Mouse (Mus musculus): ENCODE measurements around the gene Zfp706. TPM values are rescaled to one million over a fixed set of nuclear protein-coding genes. Genes with fewer than 3 reads are reported as not detected.

Gene Zfp706
- polyA plus RNA-seq, 1 experiment from 2014 or later = 472 TPM

DNA sequence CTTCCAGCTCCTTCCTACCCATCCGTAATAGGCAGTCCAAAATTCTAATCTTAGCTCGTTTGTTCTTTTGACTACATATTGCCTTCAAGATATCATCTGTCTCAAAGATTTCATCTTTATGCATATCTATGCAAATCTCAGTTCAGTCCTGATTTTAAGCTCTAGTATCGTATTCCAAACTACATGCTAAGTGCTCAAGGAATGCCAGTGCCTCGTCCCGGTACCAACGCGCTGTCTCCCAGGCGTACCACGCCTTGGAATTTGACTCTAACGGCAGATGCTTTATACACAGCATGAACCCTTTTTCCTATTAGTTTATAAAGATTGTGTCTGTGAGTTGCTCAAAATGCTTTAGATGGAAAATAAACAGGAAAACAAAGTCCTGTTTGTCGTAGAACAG, 17.7 kb downstream of the Zfp706 start:
- WGBS = 88% methylated on average over 11 of the region's 11 CpGs
- no peaks in the 10 kb centered on the region for H3K9me3 ChIP-seq (ENCODE audit: control insufficient read depth, low read length)

DNA sequence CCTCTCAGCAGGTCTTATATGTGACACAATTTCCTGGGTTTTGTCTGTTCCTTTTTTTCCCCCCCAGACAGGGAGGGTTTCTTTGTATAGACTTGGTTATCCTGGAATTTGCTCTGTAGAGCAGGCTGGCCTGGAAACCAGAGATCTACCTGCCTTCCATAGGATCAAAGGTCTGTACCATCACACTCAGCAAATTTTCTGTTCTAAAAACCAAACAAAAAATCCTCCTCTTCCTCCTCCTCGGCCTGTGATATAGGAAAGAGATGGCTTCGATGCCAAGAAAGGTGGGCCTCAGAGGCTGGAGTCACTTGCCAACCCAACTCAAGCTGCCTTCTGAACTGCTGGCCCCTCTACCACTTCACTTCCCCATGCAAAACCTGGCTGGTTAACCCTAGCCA, 18.9 kb downstream of the Zfp706 start:
- Histone ChIP-seq H3K9ac (ENCODE audit: low read length) (no peak overlapping the region), H3K4me3 (ENCODE audit: low read depth, low read length) (no peak overlapping the region), H3K36me3 (ENCODE audit: control insufficient read depth, insufficient read depth, low read length) (no peaks in the 10 kb centered on the region), H3K4me2 (ENCODE audit: low read depth, low read length, severe bottlenecking) (no peak overlapping the region), H3K9me3 (ENCODE audit: control insufficient read depth, low read length) (no peaks in the 10 kb centered on the region), H3K27ac (ENCODE audit: low read depth, low read length) (no peak overlapping the region), H3K4me1 (replicated peaks; ENCODE audit: control insufficient read depth, insufficient read depth, low read length) (peaks cover 2% of the 10 kb centered on the region; the same call in 1 of the 2 replicates), H3K27me3 (ENCODE audit: control insufficient read depth, insufficient read depth, low read length) (no peaks in the 10 kb centered on the region)
- ATAC-seq (replicated peaks; ENCODE audit: low FRiP score) = no peak
- 89% methylated on average over 2 of the region's 2 CpGs for WGBS
- no peak for DNase-seq (ENCODE audit: low spot score)

More for the DNA sequence above, 17.7 kb downstream of the Zfp706 start:
- ATAC-seq (replicated peaks; ENCODE audit: low FRiP score) (no peak), DNase-seq (ENCODE audit: low spot score) (no peak)
- H3K4me1 ChIP-seq (replicated peaks; ENCODE audit: control insufficient read depth, insufficient read depth, low read length) = peaks cover 4% of the 10 kb centered on the region; the same call in 1 of the 2 replicates
- H3K27me3 ChIP-seq (ENCODE audit: control insufficient read depth, insufficient read depth, low read length) = no peaks in the 10 kb centered on the region
- no peak overlapping the region for H3K9ac ChIP-seq (ENCODE audit: low read length)
- H3K36me3 ChIP-seq (ENCODE audit: control insufficient read depth, insufficient read depth, low read length) = no peaks in the 10 kb centered on the region
- H3K4me3 ChIP-seq (ENCODE audit: low read depth, low read length) = no peak overlapping the region
- H3K27ac ChIP-seq (ENCODE audit: low read depth, low read length) = no peak overlapping the region
- H3K4me2 ChIP-seq (ENCODE audit: low read depth, low read length, severe bottlenecking) = no peak overlapping the region

DNA sequence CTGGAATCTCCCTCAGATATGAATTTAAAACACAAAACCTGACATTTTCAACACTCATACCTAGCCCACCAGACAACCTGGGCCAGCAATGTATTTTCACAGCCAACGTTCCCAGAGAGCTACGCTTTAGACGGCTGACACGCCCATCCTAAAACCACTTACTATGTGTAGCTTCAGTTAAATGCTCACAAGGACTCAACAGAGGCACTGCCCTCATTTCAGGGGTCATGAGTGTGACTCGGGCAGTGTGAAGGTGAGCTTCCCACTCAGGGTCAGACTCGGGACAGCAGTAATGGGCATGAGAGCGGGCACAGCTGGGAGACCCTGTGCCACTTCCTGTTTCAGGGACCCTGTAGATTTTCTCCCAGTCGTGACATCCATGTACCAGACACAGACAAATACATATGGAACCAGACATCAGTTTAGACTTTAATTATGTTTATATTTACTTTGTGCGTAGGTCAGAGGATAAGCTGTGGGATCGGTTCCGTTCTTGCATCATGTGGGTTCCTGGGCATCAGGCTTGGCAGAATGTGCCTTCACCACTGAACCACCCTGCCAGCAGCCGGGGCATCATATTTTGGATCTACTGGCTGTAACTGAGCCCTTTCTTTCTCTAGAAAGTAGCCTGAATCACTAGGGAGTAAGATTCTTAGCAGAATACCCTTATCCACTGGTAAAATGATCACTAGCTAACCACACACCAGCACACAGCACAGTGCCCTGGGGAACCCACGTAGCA, 19.4 kb downstream of the Zfp706 start:
- H3K9me3 ChIP-seq (ENCODE audit: control insufficient read depth, low read length) = no peaks in the 10 kb centered on the region
- WGBS = 90% methylated on average over 13 of the region's 13 CpGs
- ATAC-seq (replicated peaks; ENCODE audit: low FRiP score) (no peak), DNase-seq (ENCODE audit: low spot score) (no peak)
- no peak overlapping the region for H3K4me2 ChIP-seq (ENCODE audit: low read depth, low read length, severe bottlenecking)
- no peak overlapping the region for H3K9ac ChIP-seq (ENCODE audit: low read length)
- no peak overlapping the region for H3K4me3 ChIP-seq (ENCODE audit: low read depth, low read length)
- H3K27ac ChIP-seq (ENCODE audit: low read depth, low read length) = no peak overlapping the region
- no peaks in the 10 kb centered on the region for H3K27me3 ChIP-seq (ENCODE audit: control insufficient read depth, insufficient read depth, low read length)
- H3K4me1 ChIP-seq (replicated peaks; ENCODE audit: control insufficient read depth, insufficient read depth, low read length) = peaks cover 2% of the 10 kb centered on the region; the same call in 1 of the 2 replicates
- no peaks in the 10 kb centered on the region for H3K36me3 ChIP-seq (ENCODE audit: control insufficient read depth, insufficient read depth, low read length)

DNA sequence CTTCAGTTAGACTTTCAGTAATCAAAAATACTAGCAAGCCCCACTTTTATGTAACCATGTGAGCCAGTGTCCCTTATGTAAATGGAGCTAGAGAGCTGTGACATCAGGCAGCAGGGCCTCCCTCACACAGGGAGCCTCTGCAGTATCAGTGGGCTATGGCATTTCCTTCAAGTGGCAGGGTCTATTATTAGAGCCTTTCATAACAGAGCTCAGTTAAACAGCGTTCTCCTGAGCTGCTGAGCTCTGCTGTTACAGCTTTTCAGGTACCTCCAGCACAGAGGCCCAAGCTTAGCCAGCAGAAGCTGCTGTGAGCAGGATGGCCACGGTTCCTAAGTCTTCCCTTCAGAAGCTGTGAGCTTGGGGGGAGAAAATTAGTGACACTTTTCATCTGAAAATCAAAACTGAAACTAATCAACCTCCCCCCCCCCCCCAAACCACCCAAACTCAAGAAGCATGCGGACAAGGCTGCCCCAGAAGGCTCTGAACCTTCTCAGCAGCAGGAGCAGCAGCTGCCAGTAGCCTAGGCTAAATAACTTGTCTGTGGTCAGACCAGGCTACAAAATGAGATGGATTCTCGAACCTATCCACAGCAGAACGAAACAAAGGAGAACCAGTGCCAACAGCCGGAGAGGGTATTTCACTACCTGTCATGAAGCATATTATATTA, 20.2 kb downstream of the Zfp706 start:
- DNase-seq (ENCODE audit: low spot score) (no peak), ATAC-seq (replicated peaks; ENCODE audit: low FRiP score) (no peak)
- Histone ChIP-seq H3K9ac (ENCODE audit: low read length) (peak overlapping the region; percentile 16; the same call in 1 of the 2 replicates), H3K4me3 (ENCODE audit: low read depth, low read length) (no peak overlapping the region), H3K9me3 (ENCODE audit: control insufficient read depth, low read length) (no peaks in the 10 kb centered on the region), H3K27me3 (ENCODE audit: control insufficient read depth, insufficient read depth, low read length) (no peaks in the 10 kb centered on the region), H3K4me1 (replicated peaks; ENCODE audit: control insufficient read depth, insufficient read depth, low read length) (peaks cover 2% of the 10 kb centered on the region; the same call in 1 of the 2 replicates), H3K4me2 (ENCODE audit: low read depth, low read length, severe bottlenecking) (no peak overlapping the region), H3K36me3 (ENCODE audit: control insufficient read depth, insufficient read depth, low read length) (no peaks in the 10 kb centered on the region), H3K27ac (ENCODE audit: low read depth, low read length) (no peak overlapping the region)
- WGBS = 68% methylated on average over 6 of the region's 6 CpGs

DNA sequence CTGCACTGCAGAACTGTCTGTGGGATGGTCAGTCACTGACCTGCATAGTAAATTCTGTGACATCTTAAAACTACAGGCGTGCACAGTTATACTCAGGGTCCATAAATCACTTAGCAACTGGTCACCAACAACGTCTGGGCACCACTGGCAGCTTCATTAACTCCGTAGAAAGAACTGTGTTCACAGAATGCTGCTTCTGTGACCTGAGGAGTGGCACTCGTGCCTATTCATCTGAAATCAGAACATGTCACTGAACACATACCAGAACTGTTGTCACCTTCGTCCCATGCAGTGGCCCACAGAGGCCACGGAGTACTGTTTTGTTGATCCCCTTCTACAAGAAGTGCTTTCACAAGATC, 22.0 kb downstream of the Zfp706 start:
- H3K36me3 ChIP-seq (ENCODE audit: control insufficient read depth, insufficient read depth, low read length) = no peaks in the 10 kb centered on the region
- WGBS = 74% methylated on average over 6 of the region's 6 CpGs

DNA sequence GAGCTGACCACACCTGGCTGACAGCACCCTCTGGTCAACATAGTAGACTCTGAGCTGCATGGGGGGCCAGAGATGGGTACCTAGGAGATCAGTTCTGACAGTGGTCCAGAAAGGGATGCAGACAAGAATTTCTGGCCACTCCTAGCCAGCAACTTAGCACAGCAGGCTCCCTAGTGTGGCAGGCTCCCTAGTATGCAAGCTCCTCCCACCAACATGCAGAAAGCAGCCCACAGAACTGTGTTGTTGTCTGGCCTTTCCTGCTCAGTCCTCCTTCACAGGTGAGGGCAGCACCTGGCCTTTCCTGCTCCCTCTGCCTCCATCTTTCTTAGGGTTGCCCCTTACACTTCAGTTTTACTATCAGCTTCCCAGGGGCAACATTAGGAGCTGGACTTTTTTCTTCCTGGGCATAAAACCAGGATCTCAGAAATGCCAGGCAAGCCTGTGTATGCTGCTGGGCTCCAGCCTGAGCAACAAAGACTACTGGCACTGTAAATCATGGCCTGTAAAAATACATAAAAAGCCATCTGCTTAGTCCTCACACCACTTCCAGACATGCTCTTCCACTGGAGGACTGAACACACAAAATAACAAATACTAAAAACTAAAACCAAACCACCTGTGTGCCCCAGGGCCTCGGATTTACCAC, 22.5 kb downstream of the Zfp706 start:
- H3K4me2 ChIP-seq (ENCODE audit: low read depth, low read length, severe bottlenecking) = no peak overlapping the region
- H3K9me3 ChIP-seq (ENCODE audit: control insufficient read depth, low read length) = no peaks in the 10 kb centered on the region
- H3K4me1 ChIP-seq (replicated peaks; ENCODE audit: control insufficient read depth, insufficient read depth, low read length) = 0 out of 2 replicates have a peak, but pooled peaks cover 4% of the 10 kb centered on the region
- no peaks in the 10 kb centered on the region for H3K27me3 ChIP-seq (ENCODE audit: control insufficient read depth, insufficient read depth, low read length)
- no peak overlapping the region for H3K4me3 ChIP-seq (ENCODE audit: low read depth, low read length)
- H3K36me3 ChIP-seq (ENCODE audit: control insufficient read depth, insufficient read depth, low read length) = no peaks in the 10 kb centered on the region
- 72% methylated on average over 1 of the region's 1 CpGs for WGBS
- no peak overlapping the region for H3K9ac ChIP-seq (ENCODE audit: low read length)
- no peak for DNase-seq (ENCODE audit: low spot score)
- no peak overlapping the region for H3K27ac ChIP-seq (ENCODE audit: low read depth, low read length)
- ATAC-seq (replicated peaks; ENCODE audit: low FRiP score) = no peak

More for the DNA sequence above, 22.0 kb downstream of the Zfp706 start:
- no peak for ATAC-seq (replicated peaks; ENCODE audit: low FRiP score)
- Histone ChIP-seq H3K4me3 (ENCODE audit: low read depth, low read length) (no peak overlapping the region), H3K4me1 (replicated peaks; ENCODE audit: control insufficient read depth, insufficient read depth, low read length) (0 out of 2 replicates have a peak, but pooled peaks cover 2% of the 10 kb centered on the region), H3K27me3 (ENCODE audit: control insufficient read depth, insufficient read depth, low read length) (no peaks in the 10 kb centered on the region), H3K27ac (ENCODE audit: low read depth, low read length) (no peak overlapping the region), H3K4me2 (ENCODE audit: low read depth, low read length, severe bottlenecking) (no peak overlapping the region), H3K9me3 (ENCODE audit: control insufficient read depth, low read length) (no peaks in the 10 kb centered on the region), H3K9ac (ENCODE audit: low read length) (no peak overlapping the region)
- DNase-seq (ENCODE audit: low spot score) = no peak

DNA sequence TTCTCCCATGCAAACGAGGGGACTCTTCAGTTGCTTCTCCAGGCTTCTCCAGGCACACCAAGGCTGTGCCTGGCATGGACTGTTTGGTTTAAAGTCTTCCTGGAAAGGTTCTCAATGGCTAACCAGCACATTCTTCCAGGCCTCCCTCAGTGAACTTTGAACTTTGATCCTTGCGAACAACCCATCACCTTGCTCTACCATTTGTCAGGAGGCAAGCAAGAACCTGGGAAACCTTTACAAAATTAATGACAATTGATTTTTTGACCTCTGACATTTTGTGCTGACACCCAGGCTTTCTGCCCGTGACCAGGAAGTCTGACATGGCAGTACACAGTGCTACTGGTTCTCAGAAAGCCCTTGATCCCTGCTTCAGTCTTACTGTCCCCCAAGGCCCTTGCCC, 24.1 kb downstream of the Zfp706 start:
- H3K27ac ChIP-seq (ENCODE audit: low read depth, low read length) = no peak overlapping the region
- 0 out of 2 replicates have a peak, but pooled peaks cover 6% of the 10 kb centered on the region for H3K4me1 ChIP-seq (replicated peaks; ENCODE audit: control insufficient read depth, insufficient read depth, low read length)
- no peak overlapping the region for H3K4me2 ChIP-seq (ENCODE audit: low read depth, low read length, severe bottlenecking)
- no peak overlapping the region for H3K9ac ChIP-seq (ENCODE audit: low read length)
- ATAC-seq (replicated peaks; ENCODE audit: low FRiP score) (no peak), DNase-seq (ENCODE audit: low spot score) (no peak)
- no peaks in the 10 kb centered on the region for H3K27me3 ChIP-seq (ENCODE audit: control insufficient read depth, insufficient read depth, low read length)
- no peaks in the 10 kb centered on the region for H3K36me3 ChIP-seq (ENCODE audit: control insufficient read depth, insufficient read depth, low read length)
- H3K4me3 ChIP-seq (ENCODE audit: low read depth, low read length) = no peak overlapping the region
- 78% methylated on average over 3 of the region's 3 CpGs for WGBS
- H3K9me3 ChIP-seq (ENCODE audit: control insufficient read depth, low read length) = no peaks in the 10 kb centered on the region

DNA sequence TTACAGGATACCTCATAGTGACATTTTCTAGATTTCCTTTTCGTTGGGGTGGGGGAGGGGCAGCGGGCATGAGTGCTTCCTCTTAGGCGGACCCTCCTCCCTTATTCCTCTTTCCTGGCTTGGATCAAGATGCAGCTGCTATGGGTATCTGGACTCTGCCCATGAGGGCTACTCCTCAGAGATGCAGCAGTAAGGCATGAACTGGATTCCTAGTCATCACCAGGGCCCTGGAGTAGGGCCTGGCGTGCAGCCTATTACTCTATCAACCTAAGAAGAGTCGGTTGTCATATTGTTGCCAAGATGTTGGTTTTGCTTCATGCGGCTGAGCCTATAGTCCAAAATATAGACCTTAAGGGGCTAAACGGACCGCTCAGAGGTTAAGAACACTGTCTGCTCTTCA, 27.3 kb downstream of the Zfp706 start:
- Histone ChIP-seq H3K9me3 (ENCODE audit: control insufficient read depth, low read length) (no peaks in the 10 kb centered on the region), H3K27me3 (ENCODE audit: control insufficient read depth, insufficient read depth, low read length) (no peaks in the 10 kb centered on the region), H3K4me2 (ENCODE audit: low read depth, low read length, severe bottlenecking) (peak overlapping the region; percentile 61), H3K36me3 (ENCODE audit: control insufficient read depth, insufficient read depth, low read length) (no peaks in the 10 kb centered on the region), H3K4me1 (replicated peaks; ENCODE audit: control insufficient read depth, insufficient read depth, low read length) (0 out of 2 replicates have a peak, but pooled peaks cover 4% of the 10 kb centered on the region), H3K4me3 (ENCODE audit: low read depth, low read length) (peak overlapping the region; percentile 34; the same call in 1 of the 2 replicates), H3K27ac (ENCODE audit: low read depth, low read length) (no peak overlapping the region), H3K9ac (ENCODE audit: low read length) (peak overlapping the region; percentile 49; the same call in 1 of the 2 replicates)
- 45% methylated on average over 8 of the region's 8 CpGs for WGBS
- ATAC-seq (replicated peaks; ENCODE audit: low FRiP score) = 0 out of 2 replicates have a peak, but pooled peaks have one; percentile 26
- DNase-seq (ENCODE audit: low spot score) = no peak
